Mouse (Mus musculus): ENCODE measurements around the gene Eif2s3y. TPM values are rescaled to one million over a fixed set of nuclear protein-coding genes. Genes with fewer than 3 reads are reported as not detected.

Gene Eif2s3y
- polyA plus RNA-seq (2011; ENCODE audit: insufficient read depth, insufficient read length, low replicate concordance, missing spikeins), result 25.9 and 26.0 TPM in 2 replicates

DNA sequence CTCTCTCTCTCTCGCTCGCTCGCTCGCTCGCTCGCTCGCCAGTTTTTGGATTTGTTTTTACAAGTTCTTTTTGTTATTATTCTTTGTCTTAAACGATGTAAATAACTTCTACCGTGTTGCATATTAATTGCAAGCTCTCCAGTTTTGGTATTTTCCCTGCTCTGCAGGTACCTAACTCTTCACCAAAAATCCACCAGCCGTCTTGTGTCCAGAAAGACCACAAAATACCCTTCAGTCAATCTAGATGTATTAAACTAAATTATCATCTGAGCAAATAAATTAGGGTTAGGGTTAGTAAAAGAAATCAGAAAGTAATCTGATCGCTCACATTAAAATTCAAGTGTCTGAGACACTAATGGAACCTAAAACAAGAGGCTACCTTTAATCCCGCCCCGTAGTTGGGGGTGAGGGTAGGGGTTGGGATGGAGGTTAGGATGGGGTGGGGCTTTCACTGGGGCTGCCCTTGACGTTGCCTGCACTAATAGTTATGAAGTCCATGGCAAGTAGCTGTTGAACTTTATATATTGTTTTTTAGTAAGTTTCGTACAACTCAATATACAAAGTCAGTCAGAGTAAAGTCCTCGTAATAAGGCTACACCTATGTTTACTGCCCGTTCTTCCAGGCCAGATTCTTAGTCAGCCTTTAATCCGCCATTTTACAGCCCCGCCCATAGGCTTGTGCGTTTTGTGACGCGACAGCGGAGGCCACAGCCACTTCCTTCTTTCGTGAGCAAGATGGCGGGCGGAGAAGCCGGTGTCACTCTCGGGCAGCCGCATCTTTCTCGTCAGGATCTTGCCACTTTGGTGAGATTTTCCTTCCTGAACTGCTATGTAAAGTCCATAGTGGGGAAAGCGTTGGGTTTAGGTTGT is at the start of gene Eif2s3y:
Gene Eif2s3y, plus strand, starts transcription at position 662 of the 870 bp plus-strand sequence.
- Histone ChIP-seq H3K27ac (ENCODE audit: control insufficient read depth, insufficient read depth, low read depth, low read length, poor library complexity) (peak within 1 kb of the TSS; percentile 66), H3K4me1 (ENCODE audit: control insufficient read depth, insufficient read depth, low read length) (no peaks in the 10 kb centered on the region), H3K4me3 (replicated peaks; ENCODE audit: control insufficient read depth, low read depth, low read length) (peak within 1 kb of the TSS; percentile 85)
- TF ChIP-seq CTCF (IDR thresholded peaks at IDR 0.05; ENCODE audit: control insufficient read depth, insufficient read depth, low read length) (no peak), POLR2A (IDR thresholded peaks at IDR 0.05; ENCODE audit: borderline replicate concordance, control insufficient read depth, low read depth, low read length) (no peak)
- 37% methylated on average over 31 of the region's 31 CpGs for WGBS

Other genes with a start within 250 kb of the Eif2s3y start
- gene Zfy1, start 213.1 kb upstream of the Eif2s3y start, polyA plus RNA-seq (2011; ENCODE audit: insufficient read depth, insufficient read length, low replicate concordance, missing spikeins), result not detected in 2 replicates
- gene Uba1y, start 191.9 kb upstream of the Eif2s3y start, polyA plus RNA-seq (2011; ENCODE audit: insufficient read depth, insufficient read length, low replicate concordance, missing spikeins), result not detected in 2 replicates
- 3.1 and 5.0 TPM in 2 replicates for gene Kdm5d, start 112.8 kb upstream of the Eif2s3y start, polyA plus RNA-seq (2011; ENCODE audit: insufficient read depth, insufficient read length, low replicate concordance, missing spikeins)
- 7.3 and 8.6 TPM in 2 replicates for gene Uty, start 235.2 kb downstream of the Eif2s3y start, polyA plus RNA-seq (2011; ENCODE audit: insufficient read depth, insufficient read length, low replicate concordance, missing spikeins)